Mouse (Mus musculus): ENCODE measurements around the gene Ndufv3.

Ndufv3 gene

DNA sequence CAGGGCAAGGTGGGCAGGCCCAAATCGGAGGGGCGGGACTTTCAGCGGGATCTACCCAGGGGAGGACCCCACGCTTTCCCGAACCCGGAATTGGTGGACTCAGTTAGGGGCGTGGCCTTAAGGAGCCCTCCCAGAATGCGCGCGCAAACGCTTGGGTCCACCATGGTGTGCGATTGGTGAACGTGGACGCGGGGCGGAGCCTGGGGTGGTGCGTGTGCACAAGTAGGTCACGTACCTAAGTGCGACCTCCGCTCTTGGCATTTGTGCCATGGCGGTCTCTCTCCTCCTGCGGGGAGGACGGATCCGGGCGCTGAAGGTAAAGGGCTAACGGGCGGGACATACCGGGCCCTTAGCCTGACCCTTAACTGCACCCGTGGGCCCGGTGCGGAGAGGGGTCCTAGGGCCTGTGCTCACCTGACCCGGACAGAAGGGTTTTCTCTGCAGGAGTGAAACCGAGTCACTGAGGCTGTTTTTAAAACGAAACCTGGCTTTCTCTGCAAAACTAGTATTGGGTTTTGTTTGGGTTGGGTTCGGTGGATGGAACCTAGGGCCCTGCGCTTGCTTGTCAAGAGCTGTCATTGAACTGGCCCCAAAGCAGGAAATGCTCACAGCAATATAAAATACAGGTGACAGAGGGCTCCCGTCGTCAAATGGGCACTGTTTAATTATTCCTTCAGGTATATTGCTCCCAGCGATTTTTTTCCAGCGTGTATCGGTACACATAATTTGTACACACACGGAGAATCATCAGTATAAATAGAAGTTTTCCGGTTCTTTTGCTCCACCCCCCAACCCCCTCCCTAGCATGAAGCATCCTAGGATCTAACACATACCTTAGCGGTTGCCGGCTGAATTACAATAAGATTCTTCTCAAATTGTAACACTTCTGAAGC lies at the start of gene Ndufv3, which contains the start of gene Wdr4:
Ndufv3 (plus strand) TSS at position 170 of the 893 bp plus-strand sequence.
Wdr4 (minus strand) TSS at position 35 of the 893 bp plus-strand sequence.
- DNase-seq (ENCODE audit: low read depth): peak; percentile 100

DNA sequence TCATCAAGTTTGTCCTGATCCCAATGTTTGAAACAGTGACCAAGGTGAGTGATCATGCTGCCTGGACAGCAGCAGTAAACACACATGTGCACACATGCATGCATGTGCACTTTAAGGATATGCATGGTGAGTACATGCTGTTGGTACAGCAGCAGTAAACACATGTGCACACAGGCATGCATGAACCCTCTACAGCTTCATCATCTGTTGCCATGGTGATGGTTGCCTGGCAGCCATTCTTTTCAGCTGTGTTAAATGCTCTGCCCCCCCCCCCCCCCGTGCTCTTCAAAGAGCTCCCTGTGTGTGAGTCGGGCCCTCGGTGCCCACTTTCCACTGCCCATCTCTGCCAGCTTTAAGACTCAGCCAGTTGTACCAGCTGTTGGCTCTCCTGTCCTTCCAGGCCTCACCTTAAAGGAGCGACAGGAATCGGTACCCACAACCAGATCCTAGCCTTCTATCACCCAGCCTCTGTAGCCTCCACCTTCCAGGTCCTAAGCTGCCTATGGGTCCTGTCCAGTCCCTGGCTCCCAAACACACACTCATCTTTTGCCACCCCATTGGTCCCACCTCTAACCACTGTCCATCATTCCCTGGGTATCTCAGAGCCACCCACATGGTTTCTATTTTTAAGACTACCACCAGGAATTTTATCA lies 49.0 kb upstream of the Ndufv3 start:
- no peak for DNase-seq (ENCODE audit: low read depth)

DNA sequence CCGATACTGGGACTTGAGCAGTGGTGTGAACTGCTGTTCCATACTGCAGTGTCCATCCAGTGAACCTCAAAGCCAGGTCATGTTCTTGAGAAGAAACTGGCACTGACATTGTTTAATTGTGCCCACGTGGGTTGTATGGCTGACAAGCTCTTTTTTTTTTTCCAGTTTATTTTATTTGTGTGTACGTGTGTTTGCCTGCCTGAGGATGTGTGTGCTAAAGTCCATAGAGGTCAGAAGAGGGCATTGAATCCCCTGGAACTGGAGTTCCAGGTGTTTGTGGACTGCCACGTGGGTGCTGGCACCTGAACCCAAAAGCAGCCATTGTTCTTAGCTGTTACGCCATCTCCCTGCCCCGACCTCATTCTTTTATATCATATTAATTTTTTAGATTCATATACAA lies 45.5 kb upstream of the Ndufv3 start:
- no peak for DNase-seq (ENCODE audit: low read depth)

DNA sequence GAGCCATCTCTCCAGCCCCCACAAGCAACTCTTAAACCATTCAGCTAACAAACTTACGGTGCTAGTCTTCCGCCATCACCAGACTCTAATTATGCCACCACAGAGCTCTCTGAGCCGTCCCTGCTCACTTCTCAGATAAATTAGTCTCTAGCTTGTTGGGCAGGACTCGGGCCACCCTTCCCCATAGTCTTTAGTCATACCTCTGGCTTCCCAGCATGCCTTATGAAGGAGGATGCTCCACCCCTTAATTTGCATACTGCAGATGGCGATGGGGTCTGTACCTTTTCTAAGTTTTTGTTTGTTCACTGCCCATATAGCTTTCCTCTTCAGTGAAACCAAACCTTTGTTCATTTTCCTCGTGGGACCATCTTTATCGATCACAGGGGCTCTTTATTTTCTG lies 41.3 kb upstream of the Ndufv3 start:
- no peak for DNase-seq (ENCODE audit: low read depth)

DNA sequence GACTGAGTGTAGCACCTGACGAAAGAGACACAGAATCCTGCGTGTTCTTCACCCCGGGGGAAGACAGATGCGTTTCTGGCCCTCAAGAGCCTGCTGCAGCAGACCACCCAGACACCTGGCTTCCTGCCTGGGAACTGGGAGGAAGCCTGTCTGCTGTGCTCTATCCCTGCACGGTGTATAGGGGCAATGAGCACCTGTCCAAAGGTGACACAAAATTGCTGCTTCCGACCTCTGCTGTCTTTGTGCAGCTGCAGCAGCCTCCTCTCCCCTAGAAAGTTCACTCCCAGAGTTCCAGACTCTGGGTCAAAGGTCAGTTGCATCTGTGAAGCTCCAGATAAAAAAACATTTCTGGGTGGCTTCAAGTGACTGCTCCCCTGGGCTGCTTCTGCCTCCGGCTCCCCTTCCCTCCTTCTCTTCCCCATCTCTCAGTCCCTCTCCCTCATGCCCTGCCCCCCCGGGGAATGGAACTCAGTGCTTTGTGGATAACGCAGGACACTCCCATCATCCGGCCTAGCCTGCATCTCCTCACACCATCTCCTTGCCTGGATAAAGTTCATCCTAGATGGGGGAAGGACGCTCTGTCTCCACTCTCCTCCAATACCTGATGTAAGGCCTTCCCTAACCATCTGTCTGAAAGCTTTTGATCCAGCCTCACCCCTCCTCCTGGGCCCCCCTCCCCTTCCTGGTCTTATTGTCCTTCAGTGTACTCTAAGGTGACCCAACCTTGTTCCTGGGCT lies 40.6 kb upstream of the Ndufv3 start:
- no peak for DNase-seq (ENCODE audit: low read depth)

DNA sequence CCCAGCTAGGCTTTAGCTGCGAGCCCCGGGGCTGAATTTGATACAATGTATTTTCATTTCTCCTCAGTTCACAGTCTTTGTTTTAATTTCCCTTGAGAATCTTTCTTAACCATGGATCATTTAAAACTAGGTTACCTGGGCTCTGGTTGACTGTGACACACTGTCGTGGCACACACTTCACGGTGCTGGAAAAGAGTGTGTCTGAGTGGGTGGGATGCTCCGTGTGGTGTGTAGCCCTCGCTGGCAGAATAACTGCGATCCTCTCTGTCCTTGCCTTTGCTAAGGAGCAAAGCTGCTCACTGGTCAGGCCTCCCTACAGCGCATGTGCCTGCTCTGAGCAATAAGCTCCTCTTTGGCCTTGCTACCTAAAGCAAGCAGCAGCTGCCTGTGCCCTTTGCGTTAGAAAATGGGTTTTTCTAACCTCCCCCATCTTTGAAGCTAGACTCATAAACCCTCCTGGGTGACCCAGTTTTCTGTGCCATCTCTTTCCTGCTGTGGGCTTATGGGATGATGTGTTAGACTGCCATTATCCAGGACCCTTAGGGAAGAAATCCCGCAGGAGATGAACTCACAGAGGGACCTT lies 33.2 kb upstream of the Ndufv3 start:
- DNase-seq (ENCODE audit: low read depth): no peak

DNA sequence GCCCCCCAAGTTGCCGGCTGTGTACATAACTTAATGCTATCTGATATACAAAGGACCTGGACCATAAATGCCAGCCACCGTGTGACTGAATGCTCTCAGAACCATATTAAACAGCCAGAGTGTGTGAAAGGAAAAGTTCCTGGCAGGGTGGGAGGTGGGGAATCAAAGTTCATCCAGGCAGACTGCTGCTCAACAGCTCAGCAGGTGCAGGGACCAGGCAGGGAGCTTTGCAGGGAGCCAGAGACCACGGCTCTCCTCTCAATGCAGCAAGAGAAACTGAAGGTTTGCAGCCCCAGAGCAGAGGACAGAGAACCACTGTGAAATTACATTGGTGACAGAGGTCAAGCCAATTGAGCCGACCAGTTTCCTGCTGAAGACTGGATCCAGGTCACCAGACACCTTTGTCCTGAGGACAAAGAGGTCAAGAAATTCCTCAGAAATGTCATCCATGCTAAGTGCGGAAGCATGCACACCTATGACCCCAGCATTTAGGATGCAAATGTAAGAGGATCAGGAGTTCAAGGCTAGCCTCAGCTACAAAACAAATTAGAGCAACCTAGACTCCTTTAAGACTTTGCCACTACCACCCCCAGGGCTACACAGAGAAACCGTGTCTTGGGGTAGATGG lies 32.4 kb upstream of the Ndufv3 start:
- DNase-seq (ENCODE audit: low read depth): no peak

DNA sequence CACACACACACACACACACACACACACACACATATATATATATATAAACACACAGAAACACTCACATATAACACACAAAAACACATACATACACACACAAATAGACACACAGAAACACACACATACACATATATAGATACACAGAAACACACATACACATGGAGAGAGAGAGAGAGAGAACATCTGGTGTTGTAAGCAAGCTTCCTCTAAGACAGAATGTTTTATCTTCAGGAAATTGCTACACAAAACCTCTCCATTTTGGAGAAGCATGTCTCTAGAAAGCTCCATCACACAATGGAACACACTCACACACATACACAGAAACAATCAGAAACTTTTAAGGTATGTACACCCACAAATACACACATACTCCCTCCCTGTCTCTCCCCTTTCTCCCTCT lies 28.6 kb upstream of the Ndufv3 start:
- DNase-seq (ENCODE audit: low read depth): no peak

DNA sequence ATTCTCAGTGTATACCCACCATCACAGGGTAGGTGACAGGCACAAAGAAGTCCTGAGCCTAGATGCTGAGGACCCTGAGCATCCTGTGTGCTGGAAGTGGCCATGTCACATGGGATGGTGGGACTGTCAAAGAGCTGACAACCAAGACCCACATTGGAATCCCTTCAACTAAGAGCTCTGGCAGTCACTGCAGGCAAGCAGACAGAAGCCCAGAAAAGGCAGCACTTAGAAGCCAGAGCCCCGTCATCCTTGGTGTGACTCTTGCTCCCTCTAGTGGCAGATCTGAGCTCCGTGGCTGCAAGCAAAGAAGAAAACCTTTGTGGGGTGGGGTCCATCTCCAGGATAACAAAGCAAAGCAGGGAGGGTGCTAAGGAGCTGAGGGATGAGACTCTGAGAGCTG lies 27.5 kb upstream of the Ndufv3 start:
- DNase-seq (ENCODE audit: low read depth): peak; percentile 85

DNA sequence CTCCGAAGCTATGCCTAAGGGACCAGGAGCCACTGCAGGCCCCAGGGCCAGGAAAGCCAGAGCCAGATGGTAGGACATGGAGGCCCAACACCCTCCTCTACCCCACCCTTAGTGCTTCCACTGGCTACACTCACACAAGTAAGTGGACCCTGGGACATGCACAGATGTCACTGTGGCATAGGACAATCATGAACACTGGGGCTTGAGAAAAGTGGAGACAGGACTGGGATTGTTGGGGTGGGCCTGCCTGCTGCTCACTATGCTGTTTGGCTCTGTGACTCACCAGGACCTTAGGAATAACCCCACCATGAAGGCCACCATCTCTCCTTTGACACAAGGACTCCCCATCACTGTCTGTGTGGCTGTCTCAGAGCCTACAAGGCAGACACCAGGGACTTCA lies 24.9 kb upstream of the Ndufv3 start:
- DNase-seq (ENCODE audit: low read depth): no peak

DNA sequence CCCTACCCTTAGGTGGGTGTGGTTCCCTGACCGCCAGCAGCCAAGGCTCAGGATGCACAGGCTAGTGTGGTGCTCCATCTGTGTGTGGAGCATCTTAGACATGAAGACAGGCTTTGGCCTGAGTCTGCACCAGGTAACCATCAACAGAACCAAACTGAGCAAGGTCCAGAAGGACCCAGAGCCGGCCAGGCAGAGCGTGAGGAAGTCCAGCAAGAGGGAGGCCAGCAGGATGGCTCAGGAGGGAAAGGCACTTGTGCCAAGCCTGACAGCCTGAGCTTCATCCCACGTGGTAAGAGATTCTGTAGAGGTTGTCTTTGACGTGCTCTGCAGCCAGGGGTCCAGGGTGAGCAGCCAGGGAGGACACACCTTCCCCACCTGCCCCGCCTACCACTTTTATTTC lies 22.2 kb upstream of the Ndufv3 start:
- no peak for DNase-seq (ENCODE audit: low read depth)

DNA sequence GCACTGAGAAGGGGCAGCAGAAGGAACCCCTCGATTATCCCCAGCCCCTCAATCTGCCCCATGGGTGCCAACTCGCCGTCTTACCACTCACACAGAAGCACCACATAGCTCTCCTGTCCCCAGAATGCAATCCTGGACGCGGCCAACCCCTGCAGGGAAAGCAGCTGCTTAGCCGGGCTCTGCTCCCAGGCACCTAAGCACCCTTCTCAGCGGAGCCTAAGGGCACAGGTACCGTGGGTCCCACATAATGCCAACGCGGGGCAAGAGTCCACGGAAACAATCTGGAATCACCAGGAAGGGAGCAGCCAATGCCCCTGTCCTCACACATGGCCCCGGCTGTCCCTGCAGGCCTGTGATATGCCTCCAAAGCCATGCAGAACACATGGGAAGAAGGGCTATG lies 20.2 kb upstream of the Ndufv3 start:
- no peak for DNase-seq (ENCODE audit: low read depth)

DNA sequence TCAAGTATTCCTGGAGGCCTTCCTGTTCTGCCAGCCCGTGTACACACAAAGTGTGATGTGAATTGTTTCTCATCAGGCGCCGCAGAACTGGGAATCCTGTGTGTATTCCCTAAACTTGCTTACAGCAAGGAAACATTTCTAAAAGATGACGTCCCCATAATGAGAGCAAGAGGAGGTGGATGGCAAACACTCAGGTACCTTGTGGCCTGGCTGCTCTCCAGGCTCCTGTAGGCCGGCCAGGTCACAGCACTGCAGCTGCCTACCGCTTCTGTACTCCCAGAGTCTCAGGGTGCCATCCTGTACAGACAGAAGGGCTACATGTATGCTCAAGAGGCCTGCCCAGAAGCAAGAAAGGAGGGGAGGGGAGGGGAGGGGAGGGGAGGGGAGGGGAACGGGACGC lies 19.5 kb upstream of the Ndufv3 start:
- no peak for DNase-seq (ENCODE audit: low read depth)

DNA sequence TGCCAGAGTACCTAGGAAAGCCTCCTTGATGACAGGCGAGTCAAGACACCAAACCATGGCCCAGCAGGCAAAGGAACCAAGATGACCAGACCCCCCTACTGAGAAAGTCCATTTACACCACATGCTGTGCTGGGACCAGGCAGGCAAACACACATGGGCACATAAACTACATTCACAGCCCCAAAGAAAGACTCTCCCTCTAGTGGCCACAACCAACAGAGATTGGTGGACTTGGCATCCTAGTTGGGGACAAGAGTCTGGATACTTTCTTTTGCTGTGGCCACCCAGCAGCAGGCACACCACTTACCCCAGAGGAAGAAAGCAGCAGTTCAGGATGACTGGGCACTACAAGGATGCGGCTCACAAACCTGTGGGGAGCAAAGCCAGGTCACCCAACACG lies 19.0 kb upstream of the Ndufv3 start:
- DNase-seq (ENCODE audit: low read depth): no peak

DNA sequence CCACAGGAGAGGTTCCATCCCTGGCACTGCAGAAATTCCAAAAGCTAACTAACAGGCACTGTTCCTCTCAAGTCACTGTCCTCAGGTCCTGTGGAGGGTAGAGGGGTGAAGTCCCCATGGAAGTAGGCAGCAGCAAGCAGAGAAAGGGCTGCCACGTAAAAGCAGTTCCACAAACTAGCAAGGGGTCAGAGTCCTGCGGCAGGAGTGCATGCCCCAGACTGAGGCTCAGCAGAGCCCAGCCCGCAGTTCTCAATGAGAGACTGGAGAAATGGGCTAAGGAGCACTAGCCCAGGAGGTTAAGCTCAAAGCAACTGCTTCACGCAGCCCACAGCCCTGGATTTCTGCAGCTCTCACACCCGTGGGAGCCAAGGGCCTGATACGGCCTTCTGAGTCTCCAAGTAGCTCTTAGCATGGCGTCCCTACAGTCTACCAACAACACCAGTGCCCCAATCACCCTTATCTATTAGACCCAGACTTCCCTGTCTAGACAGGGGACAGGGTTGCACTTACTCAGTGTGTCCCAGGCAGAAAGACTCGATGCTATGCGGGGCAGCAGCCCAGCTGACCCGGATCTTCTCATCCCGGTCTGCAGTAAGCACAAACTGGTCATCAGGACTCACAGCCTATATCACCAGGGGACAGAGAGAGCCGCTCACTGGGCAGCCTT lies 17.5 kb upstream of the Ndufv3 start:
- no peak for DNase-seq (ENCODE audit: low read depth)

DNA sequence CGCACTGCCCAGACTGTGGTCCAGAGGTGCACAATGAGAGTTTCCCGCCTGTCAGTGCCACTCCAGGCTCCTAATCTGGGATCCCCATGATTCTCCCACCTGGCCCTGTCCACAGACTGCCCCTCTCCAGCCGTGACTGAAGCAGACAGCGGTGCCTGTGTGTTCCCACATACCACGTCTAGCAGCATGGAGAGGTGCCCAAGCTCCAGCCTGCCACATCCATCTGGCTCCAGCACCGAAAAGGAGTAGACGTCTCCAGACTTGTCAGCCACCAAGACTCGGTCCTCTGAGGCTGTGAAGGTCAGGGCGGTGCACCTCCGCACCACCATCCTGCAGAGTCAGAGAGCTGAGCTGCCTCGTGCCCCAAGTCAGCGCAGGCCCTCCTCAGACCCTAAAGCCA lies 16.6 kb upstream of the Ndufv3 start:
- DNase-seq (ENCODE audit: low read depth): no peak

DNA sequence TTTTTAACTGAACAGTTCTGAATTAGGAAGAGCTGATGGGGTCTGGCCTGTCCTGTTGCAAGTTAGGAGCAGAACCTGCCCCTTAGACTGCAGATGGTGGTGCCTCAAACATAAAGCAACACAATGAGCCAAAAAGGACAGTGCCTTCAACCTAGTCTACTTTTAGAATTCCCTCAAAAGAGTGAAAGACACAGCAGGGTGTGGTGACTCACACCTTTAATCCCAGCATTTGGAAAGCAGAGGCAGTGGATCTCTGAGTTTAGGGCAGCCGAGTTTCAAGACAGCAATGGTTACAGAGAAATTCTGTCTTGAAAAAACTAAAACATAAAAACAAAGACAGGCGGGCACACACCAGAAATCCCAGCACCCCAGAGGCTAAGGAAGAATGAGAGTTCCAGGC lies 16.0 kb upstream of the Ndufv3 start:
- no peak for DNase-seq (ENCODE audit: low read depth)

DNA sequence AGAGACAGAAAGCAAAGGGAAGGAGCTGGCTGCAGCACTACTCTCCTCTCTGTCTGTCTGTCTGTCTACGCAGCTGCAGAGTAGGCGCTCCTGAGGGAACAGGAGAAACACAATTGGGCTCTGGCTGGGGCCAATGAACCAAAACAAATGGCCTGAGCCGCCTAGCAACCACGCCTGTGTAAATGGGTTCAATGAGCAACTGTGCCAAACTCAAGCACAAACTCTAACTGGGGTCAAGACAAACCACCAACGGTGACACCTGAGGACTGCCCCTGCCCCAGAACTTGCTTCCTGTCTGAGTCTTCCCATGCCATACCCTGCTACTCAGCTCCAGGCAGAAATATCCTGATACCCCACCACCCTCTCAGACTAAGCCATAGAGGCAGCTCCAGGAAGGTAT lies 14.9 kb upstream of the Ndufv3 start:
- no peak for DNase-seq (ENCODE audit: low read depth)

DNA sequence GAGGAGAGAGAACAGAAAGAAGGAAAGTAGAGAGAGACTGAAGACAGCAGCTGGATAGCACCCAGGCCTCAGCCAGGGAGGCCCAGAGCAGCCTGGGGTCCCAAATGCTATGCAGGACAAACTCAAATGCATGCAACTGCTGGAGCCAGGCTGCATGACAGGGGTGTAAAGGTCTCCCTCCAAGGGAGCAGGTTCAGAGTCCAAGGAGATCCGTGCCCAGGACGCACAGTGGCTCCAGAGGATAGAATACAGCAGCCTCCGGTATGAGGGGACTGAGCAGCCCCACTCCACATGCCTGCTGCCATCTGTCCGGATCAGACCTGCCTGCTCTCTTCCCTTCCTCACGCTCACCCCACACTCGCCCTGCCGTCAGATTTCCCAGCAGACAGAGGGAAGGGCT lies 13.6 kb upstream of the Ndufv3 start:
- no peak for DNase-seq (ENCODE audit: low read depth)

DNA sequence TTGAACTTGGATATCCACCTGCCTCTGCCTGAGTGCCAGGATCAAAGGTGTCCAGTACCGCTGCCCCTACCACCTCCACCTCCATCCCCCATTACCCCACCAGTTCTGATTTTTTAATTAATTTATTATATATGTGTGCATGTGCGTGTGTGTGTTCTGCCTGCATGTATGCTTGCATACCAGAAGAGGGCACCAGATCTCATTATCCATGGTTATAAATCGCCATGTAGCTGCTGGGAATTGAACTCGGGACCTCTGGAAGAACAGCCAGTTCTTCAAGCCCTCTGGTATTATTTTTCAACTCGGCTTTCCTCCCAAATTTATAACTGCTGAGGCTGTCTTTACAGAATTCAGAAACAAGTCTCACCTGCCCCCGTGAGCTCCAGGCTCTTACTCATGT lies 9.0 kb upstream of the Ndufv3 start:
- DNase-seq (ENCODE audit: low read depth): no peak

DNA sequence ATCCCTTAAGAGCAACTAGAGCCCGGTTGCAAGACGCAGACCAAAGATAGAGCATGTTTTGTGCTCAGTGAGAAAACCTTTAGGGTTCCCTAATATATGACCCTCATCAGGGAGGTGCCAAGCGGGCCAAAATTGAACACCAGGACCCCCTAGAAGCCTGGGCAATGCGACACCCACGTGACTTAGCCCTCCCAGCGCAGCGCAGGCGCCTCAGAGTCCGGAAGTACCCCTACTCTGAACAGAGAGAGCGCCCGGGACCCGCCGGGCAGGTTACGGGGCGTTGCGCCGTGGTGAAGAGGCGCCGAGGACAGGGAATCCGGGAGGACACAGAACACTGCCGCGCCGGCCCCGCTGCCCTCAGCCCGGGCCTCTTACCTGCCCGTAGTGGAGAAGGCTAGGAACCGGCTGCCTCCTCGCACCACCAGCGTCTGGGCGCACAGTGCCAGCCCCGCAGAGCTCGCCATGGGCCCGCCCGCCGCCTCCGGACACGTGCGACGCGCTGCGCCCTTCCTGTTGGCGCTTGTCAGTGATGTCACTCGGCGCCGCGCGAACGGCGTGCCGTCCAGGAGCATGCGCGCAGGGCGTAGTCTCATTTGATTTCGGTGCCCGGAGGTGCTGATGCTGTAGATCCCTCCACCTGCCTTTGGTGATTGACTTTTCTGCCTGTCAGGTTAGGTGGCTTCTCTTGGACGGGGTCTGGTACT lies 8.0 kb upstream of the Ndufv3 start:
- peak; percentile 94 for DNase-seq (ENCODE audit: low read depth)
